Mouse (Mus musculus) mouse trophoblast stem cell (cell line): ENCODE data around the gene Isg15.

Experiments used
- in situ Hi-C, 2 experiments: fragments of 300-500 bp; cut with MseI, MboI; formaldehyde crosslinking; loops; 2 replicates in 1 of 2; 3 replicates in 1 of 2; pipeline ENCODE4 v1.15.1; 2025

Isg15 gene

GRCm38 (mm10) chr4:156200623-156201475, at the start of gene Isg15:
Gene Isg15 (minus strand): TSS chr4:156200818.
- in situ Hi-C loops: no loop called here

- in situ Hi-C loops: no loop called here
Observed at GRCm38 (mm10) chr4:156249567-156249966, 48.9 kb upstream of the Isg15 start.

DNA sequence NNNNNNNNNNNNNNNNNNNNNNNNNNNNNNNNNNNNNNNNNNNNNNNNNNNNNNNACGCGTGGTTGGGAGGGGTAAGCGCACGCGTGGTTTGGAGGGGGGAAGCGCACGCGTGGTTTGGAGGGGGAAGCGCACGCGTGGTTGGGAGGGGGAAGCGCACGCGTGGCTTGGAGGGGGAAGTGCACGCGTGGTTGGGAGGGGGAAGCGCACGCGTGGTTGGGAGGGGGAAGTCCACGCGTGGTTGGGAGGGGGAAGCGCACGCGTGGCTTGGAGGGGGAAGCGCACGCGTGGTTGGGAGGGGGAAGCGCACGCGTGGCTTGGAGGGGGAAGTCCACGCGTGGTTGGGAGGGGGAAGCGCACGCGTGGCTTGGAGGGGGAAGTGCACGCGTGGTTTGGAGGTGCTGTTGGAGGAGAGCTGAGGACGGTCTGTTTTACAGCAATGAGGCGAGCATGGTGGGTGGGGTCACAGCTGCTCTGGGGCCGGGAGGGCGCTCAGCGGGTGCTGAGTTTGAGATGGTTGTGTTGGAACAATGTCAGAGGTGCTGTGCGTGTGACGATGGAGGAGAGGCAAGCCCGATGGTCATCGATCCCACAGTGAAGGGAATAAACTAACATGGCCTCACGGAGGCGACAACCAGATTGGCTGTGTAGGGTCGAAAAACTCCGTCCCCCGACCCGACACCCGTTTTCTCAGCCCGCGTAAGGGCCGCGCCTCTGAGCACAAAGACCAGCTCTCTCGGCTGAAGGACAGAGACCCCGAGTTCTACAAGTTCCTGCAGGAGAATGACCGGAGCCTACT, 36.2 kb upstream of the Isg15 start:
- in situ Hi-C loops: no loop called here

- in situ Hi-C loops: no loop called here
Observed at GRCm38 (mm10) chr4:156235808-156236533, 35.4 kb upstream of the Isg15 start, which contains the start of gene Noc2l. Gene Noc2l (plus strand): TSS chr4:156236010.

- in situ Hi-C loops: no loop called here
Observed at GRCm38 (mm10) chr4:156235360-156235770, 34.7 kb upstream of the Isg15 start.

DNA sequence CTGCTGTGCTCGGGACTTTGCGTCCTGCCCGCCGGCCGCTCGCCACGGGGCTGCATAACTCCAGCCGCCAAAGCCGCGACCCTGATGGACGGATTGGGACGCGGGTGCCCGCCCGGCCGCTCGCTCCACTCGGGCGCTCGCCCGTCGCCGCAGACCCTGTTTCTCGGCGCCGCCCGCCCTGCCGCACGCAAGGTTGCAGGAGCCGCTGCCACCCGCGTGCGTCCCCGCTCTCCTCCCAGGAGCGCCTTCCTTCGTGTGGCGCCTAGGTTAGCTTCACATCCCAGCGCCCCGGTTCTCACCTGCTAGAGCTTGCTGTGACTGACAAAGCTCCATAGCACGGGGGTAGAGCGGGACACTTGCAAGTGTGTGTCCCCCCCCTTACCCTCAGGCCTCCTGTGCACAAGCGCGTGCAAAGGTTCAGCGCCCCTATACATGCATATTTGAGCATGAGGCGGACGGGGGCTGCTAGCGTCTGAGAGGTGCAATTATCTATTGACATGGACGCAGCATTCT, 34.1 kb upstream of the Isg15 start, which contains the start of gene Plekhn1:
Plekhn1 (minus strand) TSS at position 157 of the 513 bp plus-strand sequence.
- in situ Hi-C loops: no loop called here

GRCm38 (mm10) chr4:156234021-156234501, 33.4 kb upstream of the Isg15 start:
- in situ Hi-C loops: no loop called here

DNA sequence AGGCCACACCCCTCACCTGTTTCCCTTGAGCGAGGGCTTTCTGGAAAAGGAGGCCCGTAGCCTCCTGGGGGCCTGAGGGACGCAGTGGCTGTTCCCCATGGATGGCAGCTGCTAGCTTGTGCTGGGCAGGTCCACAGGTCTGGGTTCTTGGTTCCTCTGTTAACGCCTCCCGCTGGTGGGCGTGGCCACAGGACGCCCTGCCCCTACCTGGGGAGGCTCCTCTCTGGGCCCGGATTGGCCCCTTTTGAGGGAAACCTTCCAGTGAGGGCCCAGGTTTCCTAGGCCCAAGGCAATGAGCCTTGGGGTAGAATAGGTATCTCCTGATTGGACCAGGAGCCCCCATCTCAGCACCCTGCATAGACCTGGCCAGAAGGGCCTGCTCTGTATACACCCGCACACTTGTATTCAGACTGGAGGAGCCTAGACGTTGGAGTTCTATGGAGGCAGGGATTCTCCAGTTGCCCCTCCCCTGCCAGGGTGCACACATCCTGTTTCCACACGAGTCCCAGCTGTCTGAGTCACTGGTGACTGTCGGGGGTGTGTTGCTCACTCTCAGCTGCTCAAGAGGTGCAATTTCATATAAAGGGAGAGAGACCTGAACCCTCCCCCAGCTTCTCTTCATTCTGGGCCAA, 27.9 kb upstream of the Isg15 start:
- in situ Hi-C loops: no loop called here

DNA sequence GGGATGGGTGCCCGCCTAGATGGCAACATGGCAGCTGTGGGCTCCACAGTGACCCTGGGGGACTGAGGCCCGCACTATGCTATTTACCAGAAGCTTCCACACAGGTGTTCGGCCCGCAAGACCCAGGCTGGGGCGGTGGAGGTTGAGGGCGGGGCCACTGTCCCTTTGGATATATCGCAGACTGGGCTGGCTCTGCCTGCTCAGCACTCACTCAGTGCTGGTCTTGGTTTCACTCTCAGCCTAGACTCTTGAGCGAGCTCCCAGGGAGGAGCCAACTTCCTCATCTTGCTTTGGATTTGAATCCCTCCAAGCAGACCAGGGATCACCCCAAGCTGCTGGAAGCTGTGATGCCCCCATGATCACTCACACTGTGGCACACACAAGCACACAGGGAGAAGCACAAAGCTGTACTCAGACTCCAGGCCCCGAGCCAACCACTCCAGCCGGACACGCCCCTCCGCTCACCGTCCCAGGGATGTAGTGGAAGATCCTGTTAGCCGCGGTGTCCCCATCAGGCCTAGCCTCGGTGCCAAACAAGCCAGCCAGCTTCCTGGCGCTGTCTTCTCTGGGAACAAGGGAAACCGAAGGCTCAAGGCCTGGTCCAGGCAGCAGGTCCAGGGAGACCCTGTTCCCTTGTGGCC, 27.3 kb upstream of the Isg15 start:
- in situ Hi-C loops: no loop called here

- in situ Hi-C loops: no loop called here
Observed at GRCm38 (mm10) chr4:156224276-156224675, 23.7 kb upstream of the Isg15 start.

DNA sequence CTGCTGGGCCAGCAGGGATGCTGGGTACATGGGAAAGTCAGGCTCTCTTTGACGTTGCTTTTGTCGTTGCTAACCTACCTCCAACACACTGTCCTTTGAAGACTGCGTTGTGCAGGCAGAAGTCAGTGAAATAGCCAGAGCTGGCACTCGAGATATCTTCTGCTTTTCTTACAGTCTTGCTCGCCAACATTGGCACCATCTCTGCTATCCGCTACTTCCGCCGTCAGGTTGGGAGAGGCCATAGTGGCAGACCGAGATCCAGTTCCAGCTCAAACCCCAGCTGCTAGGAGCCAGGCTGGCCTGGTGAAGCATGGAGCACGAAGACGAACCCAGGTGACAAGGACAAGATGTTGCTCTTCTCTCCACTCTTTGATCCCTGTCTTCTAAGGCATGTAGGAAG, 19.3 kb upstream of the Isg15 start:
- in situ Hi-C loops: no loop called here

DNA sequence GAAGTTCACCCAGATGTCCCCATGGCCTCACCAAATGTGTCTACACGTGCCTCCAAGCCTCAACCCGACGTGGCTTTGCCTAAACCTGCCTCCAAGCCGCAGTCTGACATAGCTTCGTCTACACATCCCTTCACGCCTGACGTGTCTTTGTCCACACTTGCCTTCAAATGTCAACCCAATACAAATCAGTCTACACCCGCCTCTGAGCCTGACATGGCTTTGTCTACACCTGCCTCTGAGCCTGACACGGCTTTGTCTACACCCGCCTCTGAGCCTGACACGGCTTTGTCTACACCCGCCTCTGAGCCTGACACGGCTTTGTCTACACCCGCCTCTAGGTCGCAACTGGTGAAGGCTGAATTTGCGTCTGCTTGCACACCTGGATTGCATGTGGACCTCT, 17.2 kb upstream of the Isg15 start:
- in situ Hi-C loops: no loop called here

- in situ Hi-C loops: no loop called here
Observed at GRCm38 (mm10) chr4:156217022-156217669, 16.5 kb upstream of the Isg15 start.

DNA sequence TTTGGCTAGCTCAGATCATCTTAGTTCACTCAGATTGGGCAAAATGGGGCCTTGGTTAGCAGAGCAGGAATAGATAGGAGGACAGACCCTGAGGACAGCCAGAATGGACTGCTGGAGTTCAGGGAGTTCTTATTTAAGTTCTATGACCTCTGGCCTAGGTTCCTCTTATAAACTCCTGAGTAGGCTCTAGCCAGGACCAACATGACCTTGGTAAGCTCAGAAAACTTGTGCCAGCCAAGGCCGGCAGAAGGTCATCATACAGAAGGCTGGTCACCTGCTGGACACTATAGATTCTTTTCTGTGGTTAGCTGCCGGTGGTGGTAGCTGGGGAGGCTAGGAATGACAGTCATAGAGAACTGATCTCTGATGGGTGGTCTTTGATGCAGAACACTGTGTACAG, 15.6 kb upstream of the Isg15 start:
- in situ Hi-C loops: no loop called here

DNA sequence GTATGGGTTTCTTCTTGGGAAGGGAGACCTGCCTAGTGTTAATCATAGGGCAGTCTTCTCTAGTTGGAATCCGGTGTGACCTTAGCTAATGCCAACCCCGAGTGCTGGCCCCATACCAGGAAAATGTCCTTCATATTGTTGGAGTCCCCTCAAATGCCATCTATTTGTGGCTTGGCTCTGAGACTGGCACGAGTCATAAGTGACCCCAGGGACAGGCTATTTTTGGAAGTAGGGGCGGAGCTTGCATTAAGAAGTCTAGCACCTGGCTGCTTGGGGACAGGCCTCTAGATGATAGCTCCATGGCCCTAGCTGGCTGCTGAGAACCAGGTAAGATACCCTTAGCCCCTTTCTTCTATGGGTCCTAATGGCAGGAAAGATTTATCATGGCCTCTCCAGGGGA, 15.0 kb upstream of the Isg15 start, which contains the start of gene Perm1:
Perm1 (plus strand) TSS at position 220 of the 400 bp plus-strand sequence.
- in situ Hi-C loops: no loop called here

DNA sequence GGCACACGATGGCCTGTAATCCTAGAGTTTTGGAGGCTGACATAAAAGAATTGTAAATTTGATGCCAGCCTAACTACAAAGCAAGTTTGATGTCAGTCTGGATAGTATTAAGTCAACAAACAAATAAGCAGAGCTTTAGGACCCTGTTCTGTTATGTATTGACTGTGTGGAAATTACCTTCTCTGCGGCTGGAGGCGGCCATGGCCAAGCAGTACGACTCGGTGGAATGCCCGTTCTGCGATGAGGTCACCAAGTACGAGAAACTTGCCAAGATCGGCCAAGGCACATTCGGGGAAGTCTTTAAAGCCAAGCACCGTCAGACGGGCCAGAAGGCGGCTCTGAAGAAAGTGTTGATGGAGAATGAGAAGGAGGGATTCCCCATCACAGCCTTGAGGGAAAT, 12.5 kb upstream of the Isg15 start:
- in situ Hi-C loops: no loop called here

DNA sequence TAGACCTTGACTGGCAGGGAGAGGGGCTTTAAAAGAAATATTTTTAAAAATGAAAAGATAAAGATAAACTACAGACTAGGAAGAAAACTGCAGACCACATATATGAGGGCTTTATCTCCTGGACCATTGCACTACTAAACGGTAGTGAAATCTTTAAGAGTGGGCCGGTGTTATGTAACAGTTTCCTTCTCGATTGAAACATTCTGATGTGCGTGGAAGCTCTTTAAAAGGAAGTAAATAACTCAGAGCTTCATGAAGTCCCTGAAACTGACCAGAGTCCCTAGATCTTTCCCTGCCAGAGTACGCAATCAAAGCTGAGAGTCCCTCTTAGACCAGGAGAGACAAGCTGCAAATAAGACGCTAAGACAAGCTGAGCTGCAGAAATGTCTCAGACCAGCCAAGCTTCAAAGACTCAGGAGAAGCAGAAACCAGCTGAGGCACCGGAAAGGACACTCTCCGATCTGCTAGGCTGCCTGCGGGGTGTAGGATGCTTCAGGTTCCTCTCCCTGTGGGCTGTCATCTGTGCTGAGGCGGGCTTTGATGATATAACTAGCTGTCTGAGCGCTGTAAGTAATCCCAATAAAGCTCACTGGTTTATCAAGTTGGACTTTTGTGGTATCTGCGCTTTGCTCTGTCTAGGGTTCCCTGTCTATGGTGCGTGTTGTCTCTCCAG, 9.5 kb upstream of the Isg15 start:
- in situ Hi-C loops: no loop called here

DNA sequence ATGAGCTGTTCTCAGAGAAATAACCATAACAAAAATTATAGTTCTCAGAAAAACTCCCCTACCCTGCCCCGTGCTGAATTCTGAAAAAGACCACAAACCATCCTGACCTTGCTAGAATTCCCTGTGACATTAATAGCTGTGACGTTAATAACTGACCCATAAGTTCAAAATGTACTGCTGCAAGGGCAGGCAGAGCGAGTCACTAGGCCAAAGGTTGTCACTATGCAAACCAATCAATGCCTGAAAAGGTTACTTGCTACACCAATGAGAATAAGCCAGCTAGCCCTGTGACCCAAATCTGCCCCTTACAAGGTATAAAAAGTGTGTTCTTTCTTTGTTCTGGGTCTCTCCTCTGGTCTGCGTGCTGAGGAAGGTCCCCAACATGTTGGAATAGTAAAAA, 8.3 kb upstream of the Isg15 start:
- in situ Hi-C loops: no loop called here

DNA sequence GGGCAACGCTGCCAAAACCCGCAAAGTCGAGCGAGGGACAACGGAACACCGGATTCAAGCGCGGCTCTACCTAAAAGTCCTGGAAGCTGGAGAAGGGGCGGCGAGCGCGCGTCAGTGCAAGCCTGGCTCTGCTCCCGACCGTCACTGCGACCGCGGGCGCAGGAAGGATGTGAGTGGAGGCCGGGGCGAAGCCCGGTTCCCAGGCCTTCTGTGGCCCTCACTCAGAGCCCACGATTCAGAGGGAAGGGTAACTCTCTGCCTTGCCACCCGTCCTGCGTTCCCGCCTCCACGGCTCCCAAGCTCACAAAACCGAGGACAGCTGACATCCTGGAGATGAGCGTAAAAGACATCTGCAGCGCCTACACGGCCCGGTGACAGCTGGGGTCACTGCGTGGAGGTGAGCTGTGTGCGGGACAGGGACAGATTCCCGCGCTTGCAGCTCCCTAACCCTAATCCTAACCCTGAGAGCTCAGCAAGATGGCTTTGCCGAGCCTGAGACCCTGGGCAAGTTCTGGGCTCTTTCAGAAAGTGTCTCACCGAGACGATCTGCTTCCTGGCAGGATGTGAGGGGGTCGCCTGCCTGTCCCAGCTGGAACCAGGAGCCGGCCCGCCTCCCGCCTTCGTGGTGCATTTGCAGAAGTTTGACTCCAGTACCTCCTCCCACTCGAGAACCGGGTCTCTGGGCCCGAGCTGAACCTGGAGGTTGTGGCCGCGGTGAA, 3.0 kb upstream of the Isg15 start:
- in situ Hi-C loops: no loop called here
